Mouse (Mus musculus) lung, adult 2 months (tissue): ENCODE data around the gene Gm20388.

Experiments used
- CTCF ChIP-seq: fragments of 200-500 bp; IDR thresholded peaks from 2 replicates; pipeline ENCODE4 v1.5.1; 2011; ENCODE audit warnings: mild to moderate bottlenecking, low read length, control low read depth; ENCODE audit not compliant: insufficient read depth
- POLR2A ChIP-seq: fragments of 200-500 bp; IDR thresholded peaks from 2 replicates; pipeline ENCODE4 v1.6.1; 2011; ENCODE audit warnings: low read depth, mild to moderate bottlenecking, control low read depth, low read length, borderline replicate concordance; ENCODE audit errors: extremely low read depth

GRCm38 (mm10) chr8:123131041-123131440 is 3220.4 kb downstream of the Gm20388 start:
- TF ChIP-seq CTCF, result no peak
- TF ChIP-seq POLR2A, result no peak
